Mouse (Mus musculus): ENCODE results near the gene Lmntd1. TPM values are rescaled to one million over a fixed set of nuclear protein-coding genes. Genes with fewer than 3 reads are reported as not detected.

Lmntd1 gene
- polyA plus RNA-seq, 1 experiment from 2014 or later = 1.2 TPM

GRCm38 (mm10) chr6:145636682-145637081, 22.6 kb upstream of the Lmntd1 start:
- no peak overlapping the region for H3K9ac ChIP-seq
- no peak overlapping the region for H3K4me3 ChIP-seq (replicated peaks)
- no peak for ATAC-seq (ENCODE audit: insufficient number of reproducible peaks, low FRiP score, low TSS enrichment, low read depth)
- H3K4me1 ChIP-seq = no peaks in the 10 kb centered on the region
- H3K27ac ChIP-seq (replicated peaks) = no peak overlapping the region
- WGBS = 66% methylated on average over 4 of the region's 4 CpGs
- no peaks in the 10 kb centered on the region for H3K36me3 ChIP-seq
- no peaks in the 10 kb centered on the region for H3K9me3 ChIP-seq (replicated peaks)
- no peaks in the 10 kb centered on the region for H3K27me3 ChIP-seq
- H3K4me2 ChIP-seq (replicated peaks) = no peak overlapping the region

- no peak for ATAC-seq (ENCODE audit: insufficient number of reproducible peaks, low FRiP score, low TSS enrichment, low read depth)
- no peak overlapping the region for H3K4me2 ChIP-seq (replicated peaks)
- H3K27me3 ChIP-seq = no peaks in the 10 kb centered on the region
- H3K9ac ChIP-seq = no peak overlapping the region
- 85% methylated on average over 2 of the region's 2 CpGs for WGBS
- no peak overlapping the region for H3K27ac ChIP-seq (replicated peaks)
- H3K4me3 ChIP-seq (replicated peaks) = no peak overlapping the region
- H3K4me1 ChIP-seq = no peaks in the 10 kb centered on the region
- H3K36me3 ChIP-seq = no peaks in the 10 kb centered on the region
- H3K9me3 ChIP-seq (replicated peaks) = no peaks in the 10 kb centered on the region
These were observed 20.3 kb upstream of the Lmntd1 start for GRCm38 (mm10) chr6:145634454-145634853.

- no peaks in the 10 kb centered on the region for H3K4me1 ChIP-seq
- H3K4me3 ChIP-seq (replicated peaks) = no peak overlapping the region
- H3K36me3 ChIP-seq = no peaks in the 10 kb centered on the region
- no peak for ATAC-seq (ENCODE audit: insufficient number of reproducible peaks, low FRiP score, low TSS enrichment, low read depth)
- H3K9ac ChIP-seq = no peak overlapping the region
- no peak overlapping the region for H3K4me2 ChIP-seq (replicated peaks)
- no peaks in the 10 kb centered on the region for H3K27me3 ChIP-seq
- H3K9me3 ChIP-seq (replicated peaks) = no peaks in the 10 kb centered on the region
- WGBS = 42% methylated on average over 6 of the region's 6 CpGs
- no peak overlapping the region for H3K27ac ChIP-seq (replicated peaks)
These were observed 16.1 kb upstream of the Lmntd1 start for GRCm38 (mm10) chr6:145630269-145630668.

- H3K9me3 ChIP-seq (replicated peaks) = no peaks in the 10 kb centered on the region
- WGBS = 88% methylated on average over 4 of the region's 4 CpGs
These were observed 9.0 kb upstream of the Lmntd1 start for GRCm38 (mm10) chr6:145623141-145623540.

GRCm38 (mm10) chr6:145616402-145617229, 2.5 kb upstream of the Lmntd1 start:
- no peak overlapping the region for H3K27ac ChIP-seq (replicated peaks)
- 82% methylated on average over 5 of the region's 5 CpGs for WGBS
- no peaks in the 10 kb centered on the region for H3K36me3 ChIP-seq
- no peaks in the 10 kb centered on the region for H3K4me1 ChIP-seq
- H3K4me3 ChIP-seq (replicated peaks) = no peak overlapping the region
- no peak for ATAC-seq (ENCODE audit: insufficient number of reproducible peaks, low FRiP score, low TSS enrichment, low read depth)
- H3K27me3 ChIP-seq = no peaks in the 10 kb centered on the region
- H3K4me2 ChIP-seq (replicated peaks) = no peak overlapping the region
- H3K9ac ChIP-seq = no peak overlapping the region
- no peaks in the 10 kb centered on the region for H3K9me3 ChIP-seq (replicated peaks)

More at GRCm38 (mm10) chr6:145623141-145623540, 9.0 kb upstream of the Lmntd1 start:
- Histone ChIP-seq H3K36me3 (no peaks in the 10 kb centered on the region), H3K4me3 (replicated peaks) (no peak overlapping the region), H3K9ac (no peak overlapping the region), H3K4me2 (replicated peaks) (no peak overlapping the region), H3K4me1 (no peaks in the 10 kb centered on the region), H3K27ac (replicated peaks) (no peak overlapping the region), H3K27me3 (no peaks in the 10 kb centered on the region)
- no peak for ATAC-seq (ENCODE audit: insufficient number of reproducible peaks, low FRiP score, low TSS enrichment, low read depth)

GRCm38 (mm10) chr6:145615666-145616210, 1.6 kb upstream of the Lmntd1 start, which contains the start of gene Tuba3b:
TSS of gene Tuba3b (plus strand) at chr6:145615757.
- H3K4me3 ChIP-seq (replicated peaks) = no peak within 1 kb of the TSS
- no peak within 1 kb of the TSS for H3K27ac ChIP-seq (replicated peaks)
- no peaks in the 10 kb centered on the region for H3K9me3 ChIP-seq (replicated peaks)
- no peak within 1 kb of the TSS for H3K4me2 ChIP-seq (replicated peaks)
- H3K27me3 ChIP-seq = no peaks in the 10 kb centered on the region
- WGBS = 96% methylated on average over 31 of the region's 31 CpGs
- no peak within 1 kb of the TSS for H3K9ac ChIP-seq
- H3K4me1 ChIP-seq = no peaks in the 10 kb centered on the region
- no peaks in the 10 kb centered on the region for H3K36me3 ChIP-seq
- ATAC-seq (ENCODE audit: insufficient number of reproducible peaks, low FRiP score, low TSS enrichment, low read depth) = no peak

GRCm38 (mm10) chr6:145612611-145613010, 1.5 kb downstream of the Lmntd1 start:
- no peak overlapping the region for H3K27ac ChIP-seq (replicated peaks)
- no peak overlapping the region for H3K4me3 ChIP-seq (replicated peaks)
- whole genome bisulfite sequencing = 84% methylated on average over 3 of the region's 3 CpGs

GRCm38 (mm10) chr6:145610901-145611300, 3.2 kb downstream of the Lmntd1 start:
- H3K9me3 ChIP-seq (replicated peaks) = no peaks in the 10 kb centered on the region

More at GRCm38 (mm10) chr6:145612611-145613010, 1.5 kb downstream of the Lmntd1 start:
- H3K9ac ChIP-seq = no peak overlapping the region
- H3K27me3 ChIP-seq = no peaks in the 10 kb centered on the region
- H3K4me1 ChIP-seq = no peaks in the 10 kb centered on the region
- ATAC-seq (ENCODE audit: insufficient number of reproducible peaks, low FRiP score, low TSS enrichment, low read depth) = no peak
- H3K9me3 ChIP-seq (replicated peaks) = no peaks in the 10 kb centered on the region
- no peak overlapping the region for H3K4me2 ChIP-seq (replicated peaks)
- H3K36me3 ChIP-seq = no peaks in the 10 kb centered on the region

GRCm38 (mm10) chr6:145608693-145609092, 5.4 kb downstream of the Lmntd1 start:
- Histone ChIP-seq H3K27me3 (no peaks in the 10 kb centered on the region), H3K36me3 (no peaks in the 10 kb centered on the region), H3K9ac (no peak overlapping the region), H3K4me3 (replicated peaks) (no peak overlapping the region), H3K4me1 (0 out of 2 replicates have a peak, but pooled peaks cover 11% of the 10 kb centered on the region), H3K4me2 (replicated peaks) (no peak overlapping the region), H3K9me3 (replicated peaks) (no peaks in the 10 kb centered on the region), H3K27ac (replicated peaks) (no peak overlapping the region)
- ATAC-seq (ENCODE audit: insufficient number of reproducible peaks, low FRiP score, low TSS enrichment, low read depth) = no peak
- 95% methylated on average over 5 of the region's 5 CpGs for WGBS

More at GRCm38 (mm10) chr6:145610901-145611300, 3.2 kb downstream of the Lmntd1 start:
- Histone ChIP-seq H3K27me3 (no peaks in the 10 kb centered on the region), H3K36me3 (no peaks in the 10 kb centered on the region), H3K4me3 (replicated peaks) (no peak overlapping the region), H3K27ac (replicated peaks) (no peak overlapping the region), H3K4me2 (replicated peaks) (no peak overlapping the region), H3K4me1 (no peaks in the 10 kb centered on the region), H3K9ac (no peak overlapping the region)
- ATAC-seq (ENCODE audit: insufficient number of reproducible peaks, low FRiP score, low TSS enrichment, low read depth) = no peak
- WGBS = 92% methylated on average over 5 of the region's 5 CpGs

GRCm38 (mm10) chr6:145607746-145608145, 6.4 kb downstream of the Lmntd1 start:
- Histone ChIP-seq H3K4me3 (replicated peaks) (no peak overlapping the region), H3K9ac (no peak overlapping the region), H3K36me3 (no peaks in the 10 kb centered on the region), H3K27ac (replicated peaks) (no peak overlapping the region), H3K27me3 (no peaks in the 10 kb centered on the region), H3K9me3 (replicated peaks) (no peaks in the 10 kb centered on the region), H3K4me2 (replicated peaks) (no peak overlapping the region), H3K4me1 (0 out of 2 replicates have a peak, but pooled peaks cover 11% of the 10 kb centered on the region)
- WGBS = 75% methylated on average over 4 of the region's 4 CpGs
- no peak for ATAC-seq (ENCODE audit: insufficient number of reproducible peaks, low FRiP score, low TSS enrichment, low read depth)

GRCm38 (mm10) chr6:145605203-145605602, 8.9 kb downstream of the Lmntd1 start:
- Histone ChIP-seq H3K27me3 (no peaks in the 10 kb centered on the region), H3K4me1 (0 out of 2 replicates have a peak, but pooled peaks cover 11% of the 10 kb centered on the region), H3K4me2 (replicated peaks) (no peak overlapping the region), H3K4me3 (replicated peaks) (no peak overlapping the region), H3K9me3 (replicated peaks) (no peaks in the 10 kb centered on the region), H3K27ac (replicated peaks) (no peak overlapping the region), H3K36me3 (no peaks in the 10 kb centered on the region), H3K9ac (no peak overlapping the region)
- no peak for ATAC-seq (ENCODE audit: insufficient number of reproducible peaks, low FRiP score, low TSS enrichment, low read depth)
- WGBS = 22% methylated on average over 3 of the region's 3 CpGs

Measured in embryonic facial prominence, embryonic 15.5 days (tissue).